Mouse (Mus musculus): Measurements from ENCODE around the gene Peak1.

DNA sequence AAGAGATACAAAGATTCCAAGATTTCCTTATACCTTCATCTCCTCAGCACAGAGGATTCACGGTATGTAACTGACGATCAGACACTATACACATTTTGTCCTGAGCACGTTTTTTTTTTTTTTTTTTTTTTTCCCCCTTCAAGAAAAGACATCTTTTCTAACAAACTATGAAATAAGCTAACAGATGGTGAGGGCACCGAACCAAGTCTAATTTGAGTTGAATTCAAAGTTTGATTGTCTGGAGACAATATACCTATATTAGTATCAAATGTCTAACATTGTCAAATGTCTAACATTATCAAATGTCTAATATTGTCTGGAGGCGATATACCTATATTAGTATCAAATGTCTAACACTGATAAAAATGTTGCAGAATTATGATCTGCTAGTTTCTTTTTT lies 135.4 kb downstream of the Peak1 start:
- no peak for TF ChIP-seq CTCF (IDR thresholded peaks at IDR 0.05; ENCODE audit: extremely low read depth, insufficient read length, insufficient replicate concordance, low read depth, low read length)
- TF ChIP-seq POLR2A (IDR thresholded peaks at IDR 0.05; ENCODE audit: low read depth, low read length) = no peak

Data from small intestine, adult 2 months (tissue).